Mouse (Mus musculus) CH12.LX (cell line): ENCODE results near the gene Hhipl1. TPM values are rescaled to one million over a fixed set of nuclear protein-coding genes. Genes with fewer than 3 reads are reported as not detected.

Experiments used
- DNase-seq: peaks from one replicate; pipeline ENCODE4 v3.0.0-alpha.2; 2013; ENCODE audit errors: extremely low read depth
- H3K27ac ChIP-seq: 2 replicates; pipeline ENCODE4 v1.5.1; 2012; ENCODE audit warnings: low read depth, mild to moderate bottlenecking, control low read depth, moderate library complexity; ENCODE audit not compliant: insufficient read depth
- H3K27me3 ChIP-seq: replicated peaks from 2 replicates; pipeline ENCODE3; 2012; ENCODE audit warnings: inconsistent platforms
- H3K36me3 ChIP-seq, 2 experiments: replicated peaks in 1 of 2; 2 replicates each; pipeline versions ENCODE3 to v1.6.1; 2012; ENCODE audit warnings: inconsistent platforms in 1 of 2, low read length in 1 of 2, mild to moderate bottlenecking in 1 of 2, mixed read lengths in 1 of 2, moderate library complexity in 1 of 2; ENCODE audit not compliant: control insufficient read depth in 1 of 2, insufficient read depth in 1 of 2
- H3K4me1 ChIP-seq, 2 experiments: 2 replicates each; pipeline ENCODE4 v1.6.1; 2012; ENCODE audit warnings: inconsistent platforms in 1 of 2, moderate library complexity in 1 of 2; ENCODE audit not compliant: insufficient read depth in 2 of 2, control insufficient read depth in 1 of 2
- H3K4me2 ChIP-seq: 2 replicates; pipeline ENCODE4 v1.6.1; 2012; ENCODE audit warnings: low read depth, mild to moderate bottlenecking, control low read depth; ENCODE audit not compliant: poor library complexity, insufficient read depth, severe bottlenecking
- H3K4me3 ChIP-seq, 3 experiments: fragments of 150-350 bp in 1 of 3; sonication (generic) in 1 of 3; replicated peaks in 1 of 3; 2 replicates each; pipeline versions ENCODE3 to v1.5.1; 2011 to 2012; ENCODE audit warnings: low read depth in 2 of 3, low read length in 2 of 3, mild to moderate bottlenecking in 2 of 3, moderate library complexity in 2 of 3, control low read depth in 1 of 3, improper control_type of control experiment in 1 of 3, inconsistent platforms in 1 of 3, mixed read lengths in 1 of 3; ENCODE audit not compliant: poor library complexity in 1 of 3
- H3K79me2 ChIP-seq: replicated peaks from 2 replicates; pipeline ENCODE4 v1.6.1; 2012; ENCODE audit warnings: mild to moderate bottlenecking, moderate library complexity; ENCODE audit not compliant: control insufficient read depth, poor library complexity, insufficient read depth, severe bottlenecking; ENCODE audit errors: extremely low read depth
- H3K9ac ChIP-seq: 2 replicates; pipeline ENCODE4 v1.6.1; 2012; ENCODE audit warnings: low read depth, mild to moderate bottlenecking, control low read depth, moderate library complexity; ENCODE audit not compliant: insufficient read depth
- H3K9me3 ChIP-seq: replicated peaks from 2 replicates; pipeline ENCODE3; 2012; ENCODE audit warnings: low read length, inconsistent platforms, mixed read lengths
- BHLHE40 ChIP-seq: IDR thresholded peaks from 2 replicates; pipeline ENCODE4 v1.6.1; 2011; ENCODE audit warnings: mild to moderate bottlenecking, low read depth, low read length, improper control_type of control experiment
- CHD1 ChIP-seq: IDR thresholded peaks from 2 replicates; pipeline ENCODE4 v1.6.1; 2012; ENCODE audit warnings: low read depth, low read length, improper control_type of control experiment, inconsistent platforms
- ELF1 ChIP-seq: IDR thresholded peaks from 2 replicates; pipeline ENCODE4 v1.6.1; 2014; ENCODE audit warnings: low read depth, mild to moderate bottlenecking, inconsistent platforms, low read length, improper control_type of control experiment
- ETS1 ChIP-seq: conservative IDR thresholded peaks from 2 replicates; pipeline ENCODE4 v1.6.1; 2012; ENCODE audit warnings: low read depth, mild to moderate bottlenecking, inconsistent platforms, low read length, improper control_type of control experiment, moderate library complexity
- HCFC1 ChIP-seq: IDR thresholded peaks from 2 replicates; pipeline ENCODE4 v1.6.1; 2012; ENCODE audit warnings: low read depth, mild to moderate bottlenecking, inconsistent platforms, low read length, improper control_type of control experiment
- IRF4 ChIP-seq: IDR thresholded peaks from 2 replicates; pipeline ENCODE4 v1.6.1; 2014; ENCODE audit warnings: low read depth, mild to moderate bottlenecking, inconsistent platforms, low read length, improper control_type of control experiment
- JUN ChIP-seq: IDR thresholded peaks from 2 replicates; pipeline ENCODE4 v1.6.1; 2011; ENCODE audit warnings: low read depth, mild to moderate bottlenecking, low read length, improper control_type of control experiment, moderate library complexity; ENCODE audit not compliant: insufficient read depth
- JUND ChIP-seq: conservative IDR thresholded peaks from 2 replicates; pipeline ENCODE4 v1.6.1; 2011; ENCODE audit warnings: low read depth, low read length, improper control_type of control experiment
- KAT2A ChIP-seq: IDR thresholded peaks from 2 replicates; pipeline ENCODE4 v1.6.1; 2012; ENCODE audit warnings: low read length, improper control_type of control experiment, inconsistent platforms; ENCODE audit not compliant: insufficient replicate concordance
- MAX ChIP-seq: IDR thresholded peaks from 2 replicates; pipeline ENCODE4 v1.6.1; 2011; ENCODE audit warnings: low read length, improper control_type of control experiment
- MAZ ChIP-seq: IDR thresholded peaks from 2 replicates; pipeline ENCODE4 v1.6.1; 2012; ENCODE audit warnings: low read depth, mild to moderate bottlenecking, inconsistent platforms, low read length, improper control_type of control experiment, moderate library complexity
- MEF2A ChIP-seq: IDR thresholded peaks from 2 replicates; pipeline ENCODE4 v1.6.1; 2014; ENCODE audit warnings: low read depth, mild to moderate bottlenecking, inconsistent platforms, low read length, improper control_type of control experiment, borderline replicate concordance
- MXI1 ChIP-seq: IDR thresholded peaks from 2 replicates; pipeline ENCODE4 v1.6.1; 2011; ENCODE audit warnings: mild to moderate bottlenecking, low read depth, low read length, improper control_type of control experiment
- MYC ChIP-seq: IDR thresholded peaks from 2 replicates; pipeline ENCODE4 v1.6.1; 2011; ENCODE audit warnings: low read depth, mild to moderate bottlenecking, improper control_type of control experiment, low read length
- PAX5 ChIP-seq: IDR thresholded peaks from 2 replicates; pipeline ENCODE4 v1.6.1; 2012; ENCODE audit warnings: low read length, inconsistent platforms, mixed read lengths
- POLR2A ChIP-seq: IDR thresholded peaks from 2 replicates; pipeline ENCODE4 v1.6.1; 2011; ENCODE audit warnings: low read depth, mild to moderate bottlenecking, improper control_type of control experiment, low read length
- POLR2AphosphoS2 ChIP-seq: IDR thresholded peaks from 2 replicates; pipeline ENCODE4 v1.6.1; 2011; ENCODE audit warnings: low read depth, low read length, improper control_type of control experiment
- RAD21 ChIP-seq: IDR thresholded peaks from 2 replicates; pipeline ENCODE4 v1.6.1; 2011; ENCODE audit warnings: low read depth, mild to moderate bottlenecking, low read length, improper control_type of control experiment, moderate library complexity
- SIN3A ChIP-seq: IDR thresholded peaks from 2 replicates; pipeline ENCODE4 v1.6.1; 2012; ENCODE audit warnings: low read length, improper control_type of control experiment, inconsistent platforms
- ZMIZ1 ChIP-seq: IDR thresholded peaks from 2 replicates; pipeline ENCODE4 v1.6.1; 2012; ENCODE audit warnings: low read depth, mild to moderate bottlenecking, inconsistent platforms, low read length, improper control_type of control experiment
- dilution Hi-C: fragments of 300-500 bp; cut with MboI; formaldehyde crosslinking; loops from 2 replicates; pipeline ENCODE4 v1.14.3; 2020; ENCODE audit warnings: low sequenced_read_pairs; ENCODE audit not compliant: extremely low pct_unique_long_range_greater_than_20kb, extremely low pct_ligation_motif_present
- in situ Hi-C: fragments of 300-500 bp; cut with MboI; formaldehyde crosslinking; loops from 3 replicates; pipeline ENCODE4 v1.14.3; 2019; ENCODE audit warnings: low sequenced_read_pairs, low pct_ligation_motif_present, low pct_unique_long_range_greater_than_20kb, mixed read lengths
- polyA plus RNA-seq: library from polyadenylated mRNA; unstranded; fragments of >175 nt; gene quantifications from 2 replicates; pipeline ENCODE4 v1.2.1, GENCODE M21; 2012; ENCODE audit warnings: low read depth; ENCODE audit not compliant: insufficient read length
- total RNA-seq, 2 experiments: library from RNA; depleted of rRNA; stranded (reverse); fragments of 300-350 nt in 1 of 2; fragments of >200 nt in 1 of 2; gene quantifications; 2 replicates each; pipeline ENCODE4 v1.2.3; 2012 to 2014

The Hhipl1 gene
- total and polyA plus RNA-seq, 3 experiments = not detected

DNA sequence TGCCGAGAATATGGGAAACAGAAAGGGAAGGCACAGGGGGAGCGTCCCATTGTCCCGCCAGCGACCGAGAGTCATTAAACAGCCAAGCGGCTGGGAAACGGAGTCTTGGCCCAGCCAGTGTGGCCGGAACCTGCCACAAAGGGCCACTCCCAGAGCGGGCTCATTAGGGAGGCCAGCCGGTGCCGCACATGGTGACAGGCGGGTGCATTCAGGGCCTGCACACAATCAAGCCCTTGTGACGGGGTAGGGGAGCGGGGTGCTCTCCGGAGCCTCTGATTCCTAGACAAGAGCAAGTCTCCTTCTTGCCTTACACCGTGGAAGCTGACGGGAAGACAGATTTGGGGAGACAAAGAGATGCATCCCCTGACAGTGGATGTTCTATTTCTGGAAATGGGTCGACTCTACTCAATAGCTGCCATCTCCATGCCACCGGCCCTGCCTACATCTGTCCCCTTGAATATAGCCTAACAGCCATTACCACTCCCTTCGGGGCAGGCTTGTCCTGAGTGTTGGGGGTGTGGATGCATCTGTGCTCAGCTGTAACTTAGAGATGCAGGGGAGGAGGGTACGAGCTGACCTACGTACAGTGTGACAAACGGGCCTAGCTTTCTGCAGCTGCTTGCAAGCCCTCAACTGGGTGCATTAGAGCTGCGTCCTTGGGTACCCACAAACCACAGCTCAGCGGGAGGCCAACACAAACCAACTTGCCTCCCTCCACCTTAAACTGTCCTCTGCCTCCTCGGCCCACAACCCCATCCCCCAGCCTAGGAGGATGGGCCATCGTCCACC is 40.0 kb upstream of the Hhipl1 start:
- no peaks in the 10 kb centered on the region for H3K9me3 ChIP-seq
- H3K27ac ChIP-seq = no peak overlapping the region
- in situ Hi-C loops (no loop called here), dilution Hi-C loops (no loop called here)
- H3K4me1 ChIP-seq = peaks cover 13 to 94% of the 10 kb centered on the region in 2 experiments; a peak in 3 of 4 replicates
- TF ChIP-seq ETS1 (no peak), PAX5 (no peak), IRF4 (no peak), MAZ (no peak), JUN (no peak), KAT2A (no peak), MEF2A (no peak), BHLHE40 (no peak), MXI1 (no peak), HCFC1 (no peak), JUND (no peak), POLR2AphosphoS2 (no peak), CHD1 (no peak), MAX (no peak)
- H3K36me3 ChIP-seq = peaks cover 0 to 59% of the 10 kb centered on the region in 2 experiments
- H3K4me3 ChIP-seq = no peak overlapping the region
- no peak overlapping the region for H3K9ac ChIP-seq
- no peak overlapping the region for H3K4me2 ChIP-seq
- H3K79me2 ChIP-seq = 0 out of 2 replicates have a peak, but pooled peaks cover 2% of the 10 kb centered on the region
- DNase-seq = no peak
- H3K27me3 ChIP-seq = no peaks in the 10 kb centered on the region

DNA sequence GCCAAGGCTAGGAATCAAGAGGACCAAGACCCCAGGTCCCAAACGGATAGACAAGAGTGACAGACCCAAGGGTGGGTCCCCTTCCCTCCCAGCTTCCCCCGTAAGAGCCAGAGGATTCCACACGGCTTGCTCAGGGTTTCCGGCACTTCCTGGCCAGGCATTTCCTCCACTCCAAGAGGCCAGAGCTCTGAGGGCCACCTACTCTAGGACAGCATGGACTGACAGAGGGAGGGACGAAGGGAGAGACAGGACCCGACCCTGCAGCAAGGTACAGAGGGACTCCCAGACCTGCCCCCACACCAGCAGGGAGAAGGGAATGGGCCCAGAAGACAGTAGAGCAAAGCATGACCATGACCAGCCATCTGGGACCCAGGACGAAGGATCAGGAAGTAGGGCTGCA is 38.4 kb upstream of the Hhipl1 start:
- DNase-seq = no peak

More for the DNA sequence above, 38.4 kb upstream of the Hhipl1 start:
- dilution Hi-C loops = no loop called here
- Histone ChIP-seq H3K27me3 (no peaks in the 10 kb centered on the region), H3K4me3 (no peak overlapping the region), H3K27ac (no peak overlapping the region), H3K79me2 (0 out of 2 replicates have a peak, but pooled peaks cover 2% of the 10 kb centered on the region), H3K9ac (no peak overlapping the region), H3K4me2 (no peak overlapping the region), H3K4me1 (peaks cover 16 to 98% of the 10 kb centered on the region in 2 experiments; a peak in 3 of 4 replicates), H3K36me3 (peaks cover 0 to 60% of the 10 kb centered on the region in 2 experiments), H3K9me3 (no peaks in the 10 kb centered on the region)
- in situ Hi-C loops = no loop called here
- TF ChIP-seq POLR2AphosphoS2 (no peak), ELF1 (no peak), POLR2A (no peak), ZMIZ1 (no peak), SIN3A (no peak), MXI1 (no peak), JUND (no peak), IRF4 (no peak), RAD21 (no peak), MYC (no peak)
